Mouse (Mus musculus): ENCODE data around the gene Slc25a28.

- no peak for TF ChIP-seq CTCF (IDR thresholded peaks at IDR 0.05; ENCODE audit: extremely low read depth, insufficient read depth, low read length)
- no peak for TF ChIP-seq POLR2A (IDR thresholded peaks at IDR 0.05; ENCODE audit: extremely low read depth, insufficient read depth, low read length)
Observed at GRCm38 (mm10) chr19:43699021-43699762, 24.5 kb upstream of the Slc25a28 start.
